Mouse (Mus musculus): ENCODE results near the gene Serf2. TPM values are rescaled to one million over a fixed set of nuclear protein-coding genes. Genes with fewer than 3 reads are reported as not detected.
A peak's percentile ranks its signal among the peaks of the same experiment; 100 is the strongest.

Gene Serf2
- polyA plus RNA-seq (2016; fragmentation: Nextera tagmentation; extraction: Ambion mirVana) = 482 and 494 TPM in 2 replicates

- DNase-seq (ENCODE audit: low spot score) = peak; percentile 100
- Histone ChIP-seq H3K4me3 (peak within 1 kb of the TSS; percentile 100), H3K27me3 (replicated peaks; ENCODE audit: low read depth, poor library complexity, severe bottlenecking) (no peaks in the 10 kb centered on the region), H3K4me1 (peaks cover 34% of the 10 kb centered on the region), H3K27ac (replicated peaks) (peak within 1 kb of the TSS; percentile 96), H3K36me3 (replicated peaks) (peaks cover 33% of the 10 kb centered on the region), H3K9me3 (no peaks in the 10 kb centered on the region)
- WGBS = 1% methylated on average over 73 of the region's 74 CpGs
These were observed at the start of gene Serf2 for GRCm38 (mm10) chr2:121448739-121449535. Serf2 (plus strand) TSS chr2:121449195.

GRCm38 (mm10) chr2:121403296-121403695 lies 45.7 kb upstream of the Serf2 start:
- H3K27ac ChIP-seq (replicated peaks) = no peak overlapping the region
- no peaks in the 10 kb centered on the region for H3K27me3 ChIP-seq (replicated peaks; ENCODE audit: low read depth, poor library complexity, severe bottlenecking)
- no peak for DNase-seq (ENCODE audit: low spot score)
- H3K4me3 ChIP-seq = no peak overlapping the region
- H3K9me3 ChIP-seq = no peaks in the 10 kb centered on the region
- no peaks in the 10 kb centered on the region for H3K36me3 ChIP-seq (replicated peaks)
- H3K4me1 ChIP-seq = no peaks in the 10 kb centered on the region

GRCm38 (mm10) chr2:121408160-121408559 lies 40.8 kb upstream of the Serf2 start:
- Histone ChIP-seq H3K4me1 (peaks cover 6% of the 10 kb centered on the region; the same call in 1 of the 2 replicates), H3K4me3 (no peak overlapping the region), H3K9me3 (no peaks in the 10 kb centered on the region), H3K36me3 (replicated peaks) (no peaks in the 10 kb centered on the region), H3K27me3 (replicated peaks; ENCODE audit: low read depth, poor library complexity, severe bottlenecking) (no peaks in the 10 kb centered on the region), H3K27ac (replicated peaks) (no peak overlapping the region)
- WGBS = 33% methylated on average over 4 of the region's 4 CpGs
- peak; percentile 45 for DNase-seq (ENCODE audit: low spot score)

- H3K4me1 ChIP-seq = peaks cover 27% of the 10 kb centered on the region
- peak overlapping the region; percentile 98 for H3K27ac ChIP-seq (replicated peaks)
- no peaks in the 10 kb centered on the region for H3K9me3 ChIP-seq
- no peaks in the 10 kb centered on the region for H3K27me3 ChIP-seq (replicated peaks; ENCODE audit: low read depth, poor library complexity, severe bottlenecking)
- H3K36me3 ChIP-seq (replicated peaks) = peaks cover 22% of the 10 kb centered on the region
- WGBS = 11% methylated on average over 4 of the region's 4 CpGs
- peak overlapping the region; percentile 99 for H3K4me3 ChIP-seq
- no peak for DNase-seq (ENCODE audit: low spot score)
These were observed 36.1 kb upstream of the Serf2 start for GRCm38 (mm10) chr2:121412843-121413386.

- under 1% methylated on average over 68 of the region's 68 CpGs for WGBS
- peaks cover 28% of the 10 kb centered on the region for H3K36me3 ChIP-seq (replicated peaks)
These were observed 35.5 kb upstream of the Serf2 start, which contains the start of the genes Pdia3 and Catsper2 for GRCm38 (mm10) chr2:121413387-121414042. Pdia3 (plus strand) TSS chr2:121413775. Catsper2 (minus strand) TSS chr2:121413792.

GRCm38 (mm10) chr2:121414139-121414685 lies 34.8 kb upstream of the Serf2 start:
- WGBS = under 1% methylated on average over 32 of the region's 32 CpGs
- peak overlapping the region; percentile 98 for H3K27ac ChIP-seq (replicated peaks)
- no peaks in the 10 kb centered on the region for H3K27me3 ChIP-seq (replicated peaks; ENCODE audit: low read depth, poor library complexity, severe bottlenecking)
- no peak for DNase-seq (ENCODE audit: low spot score)
- no peaks in the 10 kb centered on the region for H3K9me3 ChIP-seq
- peak overlapping the region; percentile 99 for H3K4me3 ChIP-seq
- H3K36me3 ChIP-seq (replicated peaks) = peaks cover 35% of the 10 kb centered on the region
- H3K4me1 ChIP-seq = peaks cover 27% of the 10 kb centered on the region

More at GRCm38 (mm10) chr2:121413387-121414042, 35.5 kb upstream of the Serf2 start, which contains the start of the genes Pdia3 and Catsper2:
- H3K9me3 ChIP-seq = no peaks in the 10 kb centered on the region
- H3K4me1 ChIP-seq = peaks cover 27% of the 10 kb centered on the region
- H3K4me3 ChIP-seq = peak within 1 kb of the TSS; percentile 99
- peak; percentile 99 for DNase-seq (ENCODE audit: low spot score)
- H3K27me3 ChIP-seq (replicated peaks; ENCODE audit: low read depth, poor library complexity, severe bottlenecking) = no peaks in the 10 kb centered on the region
- H3K27ac ChIP-seq (replicated peaks) = peak within 1 kb of the TSS; percentile 98

GRCm38 (mm10) chr2:121415103-121415502 lies 33.9 kb upstream of the Serf2 start:
- Histone ChIP-seq H3K9me3 (no peaks in the 10 kb centered on the region), H3K4me1 (peaks cover 27% of the 10 kb centered on the region), H3K36me3 (replicated peaks) (peaks cover 41% of the 10 kb centered on the region), H3K27me3 (replicated peaks; ENCODE audit: low read depth, poor library complexity, severe bottlenecking) (no peaks in the 10 kb centered on the region), H3K27ac (replicated peaks) (no peak overlapping the region), H3K4me3 (peak overlapping the region; percentile 99)
- DNase-seq (ENCODE audit: low spot score) = no peak
- 75% methylated on average over 3 of the region's 3 CpGs for WGBS

- H3K36me3 ChIP-seq (replicated peaks) = peaks cover 45% of the 10 kb centered on the region
- DNase-seq (ENCODE audit: low spot score) = no peak
- no peaks in the 10 kb centered on the region for H3K27me3 ChIP-seq (replicated peaks; ENCODE audit: low read depth, poor library complexity, severe bottlenecking)
- WGBS = 88% methylated on average over 3 of the region's 3 CpGs
- peak overlapping the region; percentile 99 for H3K4me3 ChIP-seq
- no peak overlapping the region for H3K27ac ChIP-seq (replicated peaks)
- no peaks in the 10 kb centered on the region for H3K9me3 ChIP-seq
- H3K4me1 ChIP-seq = peaks cover 27% of the 10 kb centered on the region
These were observed 33.4 kb upstream of the Serf2 start for GRCm38 (mm10) chr2:121415591-121415990.

- H3K27me3 ChIP-seq (replicated peaks; ENCODE audit: low read depth, poor library complexity, severe bottlenecking) = no peaks in the 10 kb centered on the region
- H3K36me3 ChIP-seq (replicated peaks) = peaks cover 52% of the 10 kb centered on the region
- DNase-seq (ENCODE audit: low spot score) = no peak
- H3K4me3 ChIP-seq = peak overlapping the region; percentile 99
- H3K27ac ChIP-seq (replicated peaks) = no peak overlapping the region
- WGBS = 94% methylated on average over 6 of the region's 6 CpGs
- no peaks in the 10 kb centered on the region for H3K9me3 ChIP-seq
- peaks cover 27% of the 10 kb centered on the region for H3K4me1 ChIP-seq
These were observed 32.6 kb upstream of the Serf2 start for GRCm38 (mm10) chr2:121416356-121416755.

- Histone ChIP-seq H3K36me3 (replicated peaks) (peaks cover 74% of the 10 kb centered on the region), H3K27ac (replicated peaks) (no peak overlapping the region), H3K9me3 (no peaks in the 10 kb centered on the region), H3K4me3 (no peak overlapping the region), H3K27me3 (replicated peaks; ENCODE audit: low read depth, poor library complexity, severe bottlenecking) (no peaks in the 10 kb centered on the region), H3K4me1 (peaks cover 20% of the 10 kb centered on the region)
- no peak for DNase-seq (ENCODE audit: low spot score)
- WGBS = 92% methylated on average over 3 of the region's 3 CpGs
These were observed 30.5 kb upstream of the Serf2 start for GRCm38 (mm10) chr2:121418476-121418875.

GRCm38 (mm10) chr2:121423166-121423565 lies 25.8 kb upstream of the Serf2 start:
- no peaks in the 10 kb centered on the region for H3K27me3 ChIP-seq (replicated peaks; ENCODE audit: low read depth, poor library complexity, severe bottlenecking)
- no peak for DNase-seq (ENCODE audit: low spot score)
- H3K36me3 ChIP-seq (replicated peaks) = peaks cover 96% of the 10 kb centered on the region
- no peak overlapping the region for H3K4me3 ChIP-seq
- 92% methylated on average over 2 of the region's 2 CpGs for WGBS
- no peaks in the 10 kb centered on the region for H3K4me1 ChIP-seq
- H3K27ac ChIP-seq (replicated peaks) = no peak overlapping the region
- no peaks in the 10 kb centered on the region for H3K9me3 ChIP-seq

GRCm38 (mm10) chr2:121425890-121426289 lies 23.1 kb upstream of the Serf2 start:
- H3K4me1 ChIP-seq = no peaks in the 10 kb centered on the region
- H3K27ac ChIP-seq (replicated peaks) = no peak overlapping the region
- DNase-seq (ENCODE audit: low spot score) = no peak
- WGBS = 93% methylated on average over 2 of the region's 2 CpGs
- peaks cover 100% of the 10 kb centered on the region for H3K36me3 ChIP-seq (replicated peaks)
- no peaks in the 10 kb centered on the region for H3K27me3 ChIP-seq (replicated peaks; ENCODE audit: low read depth, poor library complexity, severe bottlenecking)
- no peak overlapping the region for H3K4me3 ChIP-seq
- H3K9me3 ChIP-seq = no peaks in the 10 kb centered on the region
